ENCODE assay signal across 9 mouse cellular contexts in genomic region chr2:112380131-112380530, GRCm38 (mm10). TPM values are rescaled to one million over a fixed set of nuclear protein-coding genes. Genes with fewer than 3 reads are reported as not detected.
A peak's percentile ranks its signal among the peaks of the same experiment; 100 is the strongest.
DNase-seq lines count a peak whose midpoint lies in the region; ATAC-seq and TF ChIP-seq lines count a peak whose summit lies in the region.
"Had no signal": no experiment of that assay in that cellular context is flagged by ENCODE, and none has a peak within 500 bp of the region (broad histone marks: within the 10 kb centered on the region; RNA-seq: fewer than 3 reads in every experiment).

No protein-coding gene starts in this region.

- no peaks in the 10 kb centered on the region for H3K36me3 ChIP-seq in heart, embryonic 13.5 days
- H3K36me3 ChIP-seq in G1E (replicated peaks) = peaks cover 16% of the 10 kb centered on the region
- H3K36me3 ChIP-seq in hindbrain, embryonic 11.5 days (ENCODE audit: control insufficient read depth, insufficient read depth, low read length) = no peaks in the 10 kb centered on the region
- peaks cover 6% of the 10 kb centered on the region; the same call in 1 of the 2 replicates for H3K36me3 ChIP-seq in midbrain, embryonic 10.5 days

- H3K4me1 ChIP-seq in heart, embryonic 13.5 days = peaks cover 22% of the 10 kb centered on the region
- H3K4me1 ChIP-seq in G1E (ENCODE audit: insufficient read depth, low read depth, low read length) = peaks cover 26% of the 10 kb centered on the region
- H3K4me1 ChIP-seq in hindbrain, embryonic 11.5 days (replicated peaks; ENCODE audit: control insufficient read depth, insufficient read depth, low read length) = no peaks in the 10 kb centered on the region
- H3K4me1 ChIP-seq in midbrain, embryonic 10.5 days = peaks cover 16% of the 10 kb centered on the region

- ATAC-seq in heart, embryonic 13.5 days (ENCODE audit: extremely low read depth, insufficient number of reproducible peaks, low FRiP score, low TSS enrichment) = no peak
- ATAC-seq in G1E (ENCODE audit: extremely low read depth, insufficient number of reproducible peaks, low FRiP score, poor library complexity, severe bottlenecking) = no peak
- ATAC-seq in hindbrain, embryonic 11.5 days (ENCODE audit: low FRiP score) = no peak

- H3K27ac ChIP-seq in heart, embryonic 13.5 days (replicated peaks) = peak overlapping the region; percentile 91; the same call in 1 of the 2 replicates
- no peak overlapping the region for H3K27ac ChIP-seq in hindbrain, embryonic 11.5 days (ENCODE audit: low read depth, low read length)
- H3K27ac ChIP-seq in midbrain, embryonic 10.5 days (replicated peaks) = peak overlapping the region; percentile 98

- peak overlapping the region; percentile 95 for H3K9ac ChIP-seq in heart, embryonic 13.5 days
- H3K9ac ChIP-seq in hindbrain, embryonic 11.5 days (ENCODE audit: low read depth, low read length) = peak overlapping the region; percentile 94; the same call in 1 of the 2 replicates

- DNase-seq in heart, postnatal 10 days = no peak
- no peak for DNase-seq in G1E (ENCODE audit: low spot score)
- DNase-seq in hindbrain, embryonic 11.5 days (ENCODE audit: low spot score) = peak; percentile 9
- DNase-seq in midbrain, embryonic 10.5 days (ENCODE audit: low spot score) = no peak
- DNase-seq in gastrocnemius, adult 18-20 months (ENCODE audit: low spot score) = no peak
- no peak for DNase-seq in left cerebral cortex, postnatal 14 days (ENCODE audit: low spot score in 2 of 2)
- no peak for DNase-seq in kidney, postnatal 25 days

- H3K27me3 ChIP-seq in heart, embryonic 13.5 days (replicated peaks) = no peaks in the 10 kb centered on the region
- peaks cover 2% of the 10 kb centered on the region for H3K27me3 ChIP-seq in G1E (ENCODE audit: insufficient read depth, low read length)
- no peaks in the 10 kb centered on the region for H3K27me3 ChIP-seq in hindbrain, embryonic 11.5 days (ENCODE audit: control insufficient read depth, insufficient read depth, low read length)
- H3K27me3 ChIP-seq in midbrain, embryonic 10.5 days (ENCODE audit: low read depth, poor library complexity, severe bottlenecking) = no peaks in the 10 kb centered on the region
- H3K27me3 ChIP-seq: Patski had no signal

- peak overlapping the region; percentile 96 for H3K4me3 ChIP-seq in heart, embryonic 13.5 days
- peak overlapping the region; percentile 80 for H3K4me3 ChIP-seq in G1E (ENCODE audit: low read depth, low read length)
- H3K4me3 ChIP-seq in hindbrain, embryonic 11.5 days (ENCODE audit: low read depth, low read length) = peak overlapping the region; percentile 93
- H3K4me3 ChIP-seq in midbrain, embryonic 10.5 days = peak overlapping the region; percentile 95

- no peaks in the 10 kb centered on the region for H3K9me3 ChIP-seq in heart, embryonic 13.5 days
- H3K9me3 ChIP-seq in G1E (replicated peaks) = no peaks in the 10 kb centered on the region
- H3K9me3 ChIP-seq in hindbrain, embryonic 11.5 days (ENCODE audit: control insufficient read depth, low read length) = no peaks in the 10 kb centered on the region
- no peaks in the 10 kb centered on the region for H3K9me3 ChIP-seq in midbrain, embryonic 10.5 days (replicated peaks)

- intact Hi-C loops in heart, postnatal 10 days (cut with DNase I) = no loop called here
- intact Hi-C loops in left cerebral cortex, postnatal 14 days (cut with DNase I) = no loop called here

- no peak for TF ChIP-seq CTCF in G1E (IDR thresholded peaks at IDR 0.05; ENCODE audit: low read depth, low read length)

- whole genome bisulfite sequencing in heart, embryonic 13.5 days = 42% methylated on average over 8 of the region's 8 CpGs
- WGBS in hindbrain, embryonic 11.5 days = 57% methylated on average over 8 of the region's 8 CpGs
- WGBS in midbrain, embryonic 10.5 days = 66% methylated on average over 8 of the region's 8 CpGs

- peak overlapping the region; percentile 85 for H3K4me2 ChIP-seq in heart, embryonic 13.5 days
- peak overlapping the region; percentile 32 for H3K4me2 ChIP-seq in hindbrain, embryonic 11.5 days (replicated peaks; ENCODE audit: low read depth, low read length)

RNA-seq across cellular contexts. Expression of gene Katnbl1, which starts 1.1 kb away (rescaled TPM):
- 22.0 and 22.3 TPM in 2 replicates for polyA plus RNA-seq in heart, embryonic 13.5 days (2015; fragmentation: Nextera tagmentation; extraction: Ambion mirVana)
- total RNA-seq in heart, postnatal 10 days (2021) = 10 to 100 TPM in 1 of 2 experiments, 1 to 10 TPM in 1; 9.4 to 10.8 TPM
- total RNA-seq in G1E (2014; fragmentation: Nextera tagmentation) = 34.2 and 44.3 TPM in 2 replicates
- total RNA-seq in G1E (2017) = 28.2 and 28.4 TPM in 2 replicates
- polyA plus RNA-seq in G1E (2012) = 4.5 and 6.8 TPM in 2 replicates
- polyA plus RNA-seq in hindbrain, embryonic 11.5 days (2014; fragmentation: Nextera tagmentation; extraction: Ambion mirVana) = 53.4 and 55.1 TPM in 2 replicates
- polyA plus RNA-seq in midbrain, embryonic 10.5 days (2016; fragmentation: Nextera tagmentation; extraction: Ambion mirVana) = 41.2 and 42.2 TPM in 2 replicates
- 1 to 10 TPM; 2.7 to 3.2 TPM for total RNA-seq in gastrocnemius, adult 18-20 months (2021)
- total RNA-seq in left cerebral cortex, postnatal 14 days (2021) = 10 to 100 TPM; 11.9 to 13.0 TPM

RNA-seq across cellular contexts. Expression of gene Emc4, which starts 12.3 kb away (rescaled TPM):
- 96.8 and 109 TPM in 2 replicates for polyA plus RNA-seq in heart, embryonic 13.5 days (2015; fragmentation: Nextera tagmentation; extraction: Ambion mirVana)
- total RNA-seq in heart, postnatal 10 days (2021) = 10 to 100 TPM; 66.9 to 71.3 TPM
- total RNA-seq in G1E (2014; fragmentation: Nextera tagmentation) (111 and 115 TPM in 2 replicates), G1E (2017) (53.7 and 59.8 TPM in 2 replicates)
- 30.9 and 34.5 TPM in 2 replicates for polyA plus RNA-seq in G1E (2012)
- 113 and 121 TPM in 2 replicates for polyA plus RNA-seq in hindbrain, embryonic 11.5 days (2014; fragmentation: Nextera tagmentation; extraction: Ambion mirVana)
- polyA plus RNA-seq in midbrain, embryonic 10.5 days (2016; fragmentation: Nextera tagmentation; extraction: Ambion mirVana) = 121 and 125 TPM in 2 replicates
- 10 to 100 TPM; 72.7 to 77.9 TPM for total RNA-seq in gastrocnemius, adult 18-20 months (2021)
- 100 to 1,000 TPM; 178 to 180 TPM for total RNA-seq in left cerebral cortex, postnatal 14 days (2021)
